Mouse (Mus musculus) embryonic fibroblast, embryonic 13.5 days (primary cell): ENCODE measurements around the gene Pacs2.

Source experiments
- CTCF ChIP-seq: IDR thresholded peaks from 2 replicates; pipeline ENCODE4 v1.5.1; 2011; ENCODE audit warnings: mild to moderate bottlenecking, control low read depth, low read length, moderate library complexity, borderline replicate concordance; ENCODE audit not compliant: insufficient read depth
- POLR2A ChIP-seq: IDR thresholded peaks from 2 replicates; pipeline ENCODE4 v1.6.1; 2011; ENCODE audit warnings: low read depth, mild to moderate bottlenecking, control low read depth, low read length, moderate library complexity

- no peak for TF ChIP-seq POLR2A
- no peak for TF ChIP-seq CTCF
These were observed 37.2 kb upstream of the Pacs2 start for GRCm38 (mm10) chr12:112977156-112977555.
